Mouse (Mus musculus) spleen, postnatal 4 days (tissue): Measurements from ENCODE around the gene Slc35d1.

Experiments
- DNase-seq, 2 experiments: peaks; one replicate each; pipeline ENCODE4 v3.0.0; 2022; ENCODE audit warnings: low spot score in 2 of 2

Slc35d1 gene

GRCm38 (mm10) chr4:103214925-103215820 lies at the start of gene Slc35d1:
Gene Slc35d1, minus strand, starts transcription at chr4:103215164.
- DNase-seq = peak; percentile 71 to 86

GRCm38 (mm10) chr4:103263812-103264396 lies 48.9 kb upstream of the Slc35d1 start:
- no peak for DNase-seq

GRCm38 (mm10) chr4:103263378-103263777 lies 48.4 kb upstream of the Slc35d1 start:
- no peak for DNase-seq

GRCm38 (mm10) chr4:103258817-103259216 lies 43.9 kb upstream of the Slc35d1 start:
- DNase-seq = no peak

GRCm38 (mm10) chr4:103253846-103254245 lies 38.9 kb upstream of the Slc35d1 start:
- no peak for DNase-seq

GRCm38 (mm10) chr4:103249436-103250085 lies 34.6 kb upstream of the Slc35d1 start:
- DNase-seq = no peak

- DNase-seq = no peak
These were observed 32.8 kb upstream of the Slc35d1 start for GRCm38 (mm10) chr4:103247813-103248212.

GRCm38 (mm10) chr4:103247249-103247648 lies 32.3 kb upstream of the Slc35d1 start:
- DNase-seq = no peak

GRCm38 (mm10) chr4:103232156-103232555 lies 17.2 kb upstream of the Slc35d1 start:
- no peak for DNase-seq

GRCm38 (mm10) chr4:103222854-103223253 lies 7.9 kb upstream of the Slc35d1 start:
- DNase-seq = no peak

- DNase-seq = no peak
These were observed 6.8 kb upstream of the Slc35d1 start for GRCm38 (mm10) chr4:103221789-103222188.

- DNase-seq = no peak
These were observed 4.0 kb upstream of the Slc35d1 start for GRCm38 (mm10) chr4:103219011-103219410.

GRCm38 (mm10) chr4:103216046-103216445 lies 1.1 kb upstream of the Slc35d1 start:
- DNase-seq = no peak

GRCm38 (mm10) chr4:103214498-103214924 lies 453 bp downstream of the Slc35d1 start:
- DNase-seq = peak; percentile 55 to 85

- DNase-seq = no peak
These were observed 986 bp downstream of the Slc35d1 start for GRCm38 (mm10) chr4:103213859-103214497.

- DNase-seq = no peak
These were observed 6.4 kb downstream of the Slc35d1 start for GRCm38 (mm10) chr4:103208553-103208952.

GRCm38 (mm10) chr4:103203646-103204045 lies 11.3 kb downstream of the Slc35d1 start:
- DNase-seq = no peak

- no peak for DNase-seq
These were observed 14.9 kb downstream of the Slc35d1 start for GRCm38 (mm10) chr4:103200046-103200445.

- no peak for DNase-seq
These were observed 15.9 kb downstream of the Slc35d1 start for GRCm38 (mm10) chr4:103199086-103199485.

GRCm38 (mm10) chr4:103197401-103197800 lies 17.6 kb downstream of the Slc35d1 start:
- no peak for DNase-seq

- DNase-seq = no peak
These were observed 22.5 kb downstream of the Slc35d1 start for GRCm38 (mm10) chr4:103192421-103192820.
